Mouse (Mus musculus) urinary bladder, postnatal 0 days (tissue): Measurements from ENCODE around the gene Plod1. TPM values are rescaled to one million over a fixed set of nuclear protein-coding genes. Genes with fewer than 3 reads are reported as not detected.

Source experiments
- polyA plus RNA-seq: library from polyadenylated mRNA; unstranded; fragments of >200 nt; fragmentation: Nextera tagmentation; extraction: Ambion mirVana; gene quantifications from 2 replicates; pipeline ENCODE4 v1.2.1, GENCODE M21; 2015

Gene Plod1
- 53.7 and 59.1 TPM in 2 replicates for polyA plus RNA-seq

GRCm38 (mm10) chr4:147936331-147936954 is at the start of gene Plod1:
TSS of gene Plod1 (minus strand) at chr4:147936767.

DNA sequence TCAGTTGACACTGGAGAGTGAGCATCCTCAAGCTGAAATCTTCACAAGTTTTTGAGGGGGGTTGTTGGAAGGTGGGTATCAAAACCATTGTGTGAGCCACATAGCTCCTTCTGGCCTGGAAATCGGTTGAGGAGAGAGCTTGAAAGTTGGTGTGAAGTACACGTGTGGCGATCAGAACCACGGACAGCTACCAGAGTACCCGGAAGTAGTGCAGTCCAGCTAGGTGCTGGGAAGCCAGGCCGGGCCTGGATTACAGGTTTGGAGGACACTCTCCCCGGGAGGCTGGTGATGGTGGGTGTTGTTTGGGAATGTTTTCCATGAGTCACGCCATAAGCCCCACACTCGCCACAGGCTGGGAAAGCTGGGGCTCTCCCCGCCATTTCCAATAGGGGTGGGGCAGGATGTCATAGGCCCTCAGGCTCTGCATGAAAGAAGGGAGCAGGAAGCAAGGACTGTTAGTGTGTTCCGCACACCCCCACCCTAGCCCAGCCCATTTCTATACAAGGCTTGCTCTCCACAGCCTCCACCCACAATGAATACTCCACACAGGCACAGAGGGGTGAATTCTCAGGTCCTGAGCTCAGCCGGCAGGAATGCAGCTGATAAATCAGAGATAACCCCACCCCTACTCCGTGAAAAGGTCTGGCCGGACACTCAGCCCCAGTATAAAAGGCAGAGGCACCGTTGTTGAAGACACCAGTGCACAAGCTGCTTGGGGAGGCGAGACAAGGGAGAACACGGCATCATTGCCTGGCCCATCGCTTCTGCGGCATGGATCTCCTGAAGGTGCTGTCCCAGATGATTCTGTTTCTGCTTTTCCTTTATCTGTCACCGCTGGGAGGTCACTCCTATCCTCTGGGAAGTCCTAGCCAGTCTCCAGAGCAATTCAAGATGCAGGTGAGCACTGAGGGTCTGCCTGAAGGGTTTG is 48.9 kb upstream of the Plod1 start, which contains the start of gene Nppb:
TSS of gene Nppb (plus strand) at position 584 of the 928 bp plus-strand sequence.

GRCm38 (mm10) chr4:147940576-147941044 is 4.0 kb upstream of the Plod1 start, which contains the start of gene 2510039O18Rik:
TSS of gene 2510039O18Rik (plus strand) at chr4:147940895.

DNA sequence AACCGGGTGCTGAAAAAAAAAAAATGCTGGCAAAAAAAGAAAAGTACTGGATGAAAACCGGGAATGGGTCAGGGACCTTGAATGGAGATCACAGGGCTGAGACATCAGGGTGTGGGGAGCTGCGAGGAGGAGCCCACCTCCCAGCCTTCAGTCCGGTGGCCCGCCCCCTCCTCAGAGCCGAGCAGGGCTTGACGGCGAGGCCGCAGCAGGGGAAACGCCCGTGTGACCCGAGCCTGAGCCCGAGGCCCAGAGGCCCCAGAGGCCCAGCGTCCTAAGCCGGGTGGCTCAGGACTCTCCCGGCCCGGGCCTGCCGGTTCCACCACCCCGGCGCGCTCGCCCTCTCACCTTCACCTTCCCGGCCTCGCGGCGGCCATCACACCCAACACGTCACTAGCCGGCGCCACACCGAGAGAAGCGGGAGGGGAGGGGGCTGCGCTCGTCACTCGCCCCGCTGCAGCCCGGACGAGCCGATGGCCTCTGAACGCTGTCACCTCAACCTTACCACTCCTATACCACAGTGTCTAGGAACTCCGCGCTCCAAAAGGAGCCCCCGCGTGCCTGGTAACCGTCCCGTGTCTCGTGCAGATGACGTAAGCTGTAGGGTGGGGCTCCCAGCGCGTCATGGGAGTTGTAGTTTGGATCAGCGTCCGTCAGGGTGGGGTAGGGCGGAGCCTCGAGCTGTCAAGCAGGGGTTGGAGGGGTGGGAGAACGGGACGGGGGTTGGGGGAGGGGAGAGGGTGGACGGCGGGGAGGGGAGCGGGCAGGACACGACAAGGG is 32.1 kb downstream of the Plod1 start, which contains the start of gene Mfn2:
TSS of gene Mfn2 (minus strand) at position 392 of the 777 bp plus-strand sequence.

DNA sequence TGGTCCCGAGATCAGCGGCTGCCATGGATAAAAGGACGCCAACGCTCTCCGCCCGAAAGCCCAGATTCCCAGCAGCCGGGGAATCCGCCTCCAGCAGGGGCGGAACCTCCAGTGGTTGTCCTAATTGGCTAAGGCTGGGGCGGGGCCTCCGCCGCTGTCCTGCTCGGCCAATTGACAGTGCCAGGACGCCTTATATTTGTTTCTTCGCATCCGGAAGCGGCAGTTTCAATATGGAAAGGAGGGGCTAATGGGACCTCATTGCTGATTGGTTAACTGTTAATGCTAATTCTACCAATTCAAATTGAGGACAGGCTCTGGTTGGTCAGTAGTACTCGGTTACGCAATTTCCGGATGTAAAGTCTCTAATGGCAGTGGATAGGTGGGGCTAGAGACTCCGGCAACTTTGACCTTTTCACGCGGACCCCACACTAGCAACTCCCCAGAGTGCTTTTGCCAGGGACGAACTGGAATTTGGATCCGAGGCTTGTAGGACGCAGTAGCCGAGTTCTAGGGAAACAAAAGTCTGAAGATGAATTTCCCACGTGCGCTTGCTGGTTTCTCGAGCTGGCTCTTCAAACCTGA is 68.0 kb downstream of the Plod1 start, which contains the start of the genes Miip and Fv1:
TSS of gene Miip (minus strand) at position 367 of the 582 bp plus-strand sequence.
TSS of gene Fv1 (plus strand) at position 530 of the 582 bp plus-strand sequence.

Other genes with a start within 250 kb of the Plod1 start
- not detected in 2 replicates for gene Zfp534, start 234.2 kb downstream of the Plod1 start, polyA plus RNA-seq
- 4.3 and 5.0 TPM in 2 replicates for gene Zfp984, start 127.0 kb downstream of the Plod1 start, polyA plus RNA-seq
- 2.9 and 4.2 TPM in 2 replicates for gene Zfp933, start 88.4 kb downstream of the Plod1 start, polyA plus RNA-seq
- 12.1 and 14.6 TPM in 2 replicates for gene Miip, start 68.0 kb downstream of the Plod1 start, polyA plus RNA-seq
- gene Fv1, start 67.8 kb downstream of the Plod1 start, polyA plus RNA-seq, result 2.0 and 2.2 TPM in 2 replicates
- 49.5 and 53.2 TPM in 2 replicates for gene Mfn2, start 32.1 kb downstream of the Plod1 start, polyA plus RNA-seq
- 12.4 and 13.0 TPM in 2 replicates for gene 2510039O18Rik, start 4.1 kb upstream of the Plod1 start, polyA plus RNA-seq
- gene Nppb, start 49.0 kb upstream of the Plod1 start, polyA plus RNA-seq, result 0.77 and 1.00 TPM in 2 replicates
- 6.0 and 7.2 TPM in 2 replicates for gene Nppa, start 64.0 kb upstream of the Plod1 start, polyA plus RNA-seq
- 3.5 and 4.7 TPM in 2 replicates for gene Clcn6, start 102.1 kb upstream of the Plod1 start, polyA plus RNA-seq
- gene Mthfr, start 102.3 kb upstream of the Plod1 start, polyA plus RNA-seq, result 15.8 and 16.7 TPM in 2 replicates
- gene Agtrap, start 151.3 kb upstream of the Plod1 start, polyA plus RNA-seq, result 21.2 and 23.5 TPM in 2 replicates
- 27.9 and 29.9 TPM in 2 replicates for gene Mad2l2, start 193.6 kb upstream of the Plod1 start, polyA plus RNA-seq
- 0.02 TPM in 1 of 2 replicates, not detected in the other for gene Draxin, start 193.9 kb upstream of the Plod1 start, polyA plus RNA-seq
- gene Fbxo6, start 215.4 kb upstream of the Plod1 start, polyA plus RNA-seq, result 46.5 and 50.5 TPM in 2 replicates
- gene Fbxo44, start 223.7 kb upstream of the Plod1 start, polyA plus RNA-seq, result 3.2 and 3.7 TPM in 2 replicates
- 1.5 and 1.9 TPM in 2 replicates for gene Fbxo2, start 223.9 kb upstream of the Plod1 start, polyA plus RNA-seq